Mouse (Mus musculus) midbrain, embryonic 14.5 days (tissue): ENCODE results near the gene Ltbp4. TPM values are rescaled to one million over a fixed set of nuclear protein-coding genes. Genes with fewer than 3 reads are reported as not detected.
A peak's percentile ranks its signal among the peaks of the same experiment; 100 is the strongest.

Experiments
- ATAC-seq: fragments of 200-750 bp; cut with Nextera tagmentation; 2 replicates; pipeline ENCODE4 v1.8.0; 2017; ENCODE audit warnings: moderate number of reproducible peaks, moderate library complexity; ENCODE audit not compliant: low FRiP score, low TSS enrichment
- DNase-seq: peaks from one replicate; pipeline ENCODE4 v3.0.0-alpha.2; 2015
- H3K27ac ChIP-seq: fragments of 300-500 bp; sonication (generic); replicated peaks from 2 replicates; pipeline ENCODE4 v1.5.1; 2014; ENCODE audit warnings: mild to moderate bottlenecking, low read depth, low read length, moderate library complexity
- H3K27me3 ChIP-seq: fragments of 300-500 bp; sonication (generic); 2 replicates; pipeline ENCODE4 v1.6.1; 2014; ENCODE audit warnings: low read length, control low read depth, mixed read lengths; ENCODE audit not compliant: control insufficient read depth, insufficient read depth
- H3K36me3 ChIP-seq: fragments of 300-500 bp; sonication (generic); 2 replicates; pipeline ENCODE4 v1.6.1; 2014; ENCODE audit warnings: low read length, control low read depth; ENCODE audit not compliant: control insufficient read depth, insufficient read depth
- H3K4me1 ChIP-seq: fragments of 300-500 bp; sonication (generic); 2 replicates; pipeline ENCODE4 v1.6.1; 2014; ENCODE audit warnings: mild to moderate bottlenecking, antibody characterized with exemption, low read length, control low read depth; ENCODE audit not compliant: control insufficient read depth, insufficient read depth
- H3K4me2 ChIP-seq: fragments of 300-500 bp; sonication (generic); 2 replicates; pipeline ENCODE4 v1.6.1; 2014; ENCODE audit warnings: mild to moderate bottlenecking, low read length, moderate library complexity
- H3K4me3 ChIP-seq: fragments of 300-500 bp; sonication (generic); replicated peaks from 2 replicates; pipeline ENCODE4 v1.5.1; 2014; ENCODE audit warnings: low read depth, low read length
- H3K9ac ChIP-seq: fragments of 300-500 bp; sonication (generic); replicated peaks from 2 replicates; pipeline ENCODE4 v1.6.1; 2014; ENCODE audit warnings: mild to moderate bottlenecking, low read length, moderate library complexity
- H3K9me3 ChIP-seq: fragments of 300-500 bp; sonication (generic); 2 replicates; pipeline ENCODE4 v1.6.1; 2016; ENCODE audit warnings: low read length, control low read depth, mixed read lengths; ENCODE audit not compliant: control insufficient read depth
- WGBS: fragments of 180-500 bp; shearing (Covaris S2); extraction: QIAGEN DNeasy Blood & Tissue Kit; methylation state at CpG from one replicate; pipeline ENCODE4 v1.1.7; 2014; 5-methylcytosine and 5-hydroxymethylcytosine counted together
- polyA plus RNA-seq: library from polyadenylated mRNA; unstranded; fragments of >200 nt; fragmentation: Nextera tagmentation; extraction: Ambion mirVana; gene quantifications from 2 replicates; pipeline ENCODE4 v1.2.1, GENCODE M21; 2014

Gene Ltbp4
- polyA plus RNA-seq, 1 experiment from 2014 or later: 7.4 TPM

- peaks cover 16% of the 10 kb centered on the region; the same call in 1 of the 2 replicates for H3K4me1 ChIP-seq
- H3K4me2 ChIP-seq: no peak overlapping the region
- no peak overlapping the region for H3K4me3 ChIP-seq
- H3K27ac ChIP-seq: no peak overlapping the region
- DNase-seq (no peak), ATAC-seq (no peak)
- peaks cover 76% of the 10 kb centered on the region for H3K27me3 ChIP-seq
- no peak overlapping the region for H3K9ac ChIP-seq
- 94% methylated on average over 8 of the region's 8 CpGs for WGBS
- H3K36me3 ChIP-seq: no peaks in the 10 kb centered on the region
- no peaks in the 10 kb centered on the region for H3K9me3 ChIP-seq
These were observed 10.0 kb downstream of the Ltbp4 start for GRCm38 (mm10) chr7:27327500-27327899.

GRCm38 (mm10) chr7:27326101-27326880, 11.2 kb downstream of the Ltbp4 start:
- Histone ChIP-seq H3K9ac (no peak overlapping the region), H3K4me1 (peaks cover 14% of the 10 kb centered on the region; the same call in 1 of the 2 replicates), H3K4me3 (0 out of 2 replicates have a peak overlapping the region, but pooled peaks have one; percentile 15), H3K36me3 (no peaks in the 10 kb centered on the region), H3K27me3 (peaks cover 64% of the 10 kb centered on the region), H3K4me2 (peak overlapping the region; percentile 44), H3K27ac (no peak overlapping the region), H3K9me3 (no peaks in the 10 kb centered on the region)
- ATAC-seq: no peak
- WGBS: 36% methylated on average over 34 of the region's 34 CpGs
- no peak for DNase-seq

- no peaks in the 10 kb centered on the region for H3K36me3 ChIP-seq
- no peak overlapping the region; the same call in 1 of the 2 replicates for H3K9ac ChIP-seq
- ATAC-seq (no peak; the same call in 1 of the 2 replicates), DNase-seq (peak; percentile 56)
- no peaks in the 10 kb centered on the region for H3K9me3 ChIP-seq
- H3K4me3 ChIP-seq: peak overlapping the region; percentile 15; the same call in 1 of the 2 replicates
- H3K4me1 ChIP-seq: peaks cover 9% of the 10 kb centered on the region; the same call in 1 of the 2 replicates
- H3K27ac ChIP-seq: no peak overlapping the region
- WGBS: 1% methylated on average over 24 of the region's 24 CpGs
- peaks cover 58% of the 10 kb centered on the region for H3K27me3 ChIP-seq
- H3K4me2 ChIP-seq: peak overlapping the region; percentile 44
These were observed 11.8 kb downstream of the Ltbp4 start for GRCm38 (mm10) chr7:27325697-27326096.

GRCm38 (mm10) chr7:27324928-27325327, 12.6 kb downstream of the Ltbp4 start:
- peaks cover 50% of the 10 kb centered on the region for H3K27me3 ChIP-seq
- 39% methylated on average over 19 of the region's 20 CpGs for WGBS
- no peak overlapping the region for H3K27ac ChIP-seq

GRCm38 (mm10) chr7:27324161-27324560, 13.3 kb downstream of the Ltbp4 start:
- no peak for DNase-seq
- H3K36me3 ChIP-seq: no peaks in the 10 kb centered on the region
- peaks cover 42% of the 10 kb centered on the region for H3K27me3 ChIP-seq

More at GRCm38 (mm10) chr7:27324928-27325327, 12.6 kb downstream of the Ltbp4 start:
- H3K9ac ChIP-seq: no peak overlapping the region
- no peak overlapping the region for H3K4me2 ChIP-seq
- H3K36me3 ChIP-seq: no peaks in the 10 kb centered on the region
- no peak for ATAC-seq
- H3K4me1 ChIP-seq: 0 out of 2 replicates have a peak, but pooled peaks cover 9% of the 10 kb centered on the region
- no peaks in the 10 kb centered on the region for H3K9me3 ChIP-seq
- H3K4me3 ChIP-seq: no peak overlapping the region
- no peak for DNase-seq

DNA sequence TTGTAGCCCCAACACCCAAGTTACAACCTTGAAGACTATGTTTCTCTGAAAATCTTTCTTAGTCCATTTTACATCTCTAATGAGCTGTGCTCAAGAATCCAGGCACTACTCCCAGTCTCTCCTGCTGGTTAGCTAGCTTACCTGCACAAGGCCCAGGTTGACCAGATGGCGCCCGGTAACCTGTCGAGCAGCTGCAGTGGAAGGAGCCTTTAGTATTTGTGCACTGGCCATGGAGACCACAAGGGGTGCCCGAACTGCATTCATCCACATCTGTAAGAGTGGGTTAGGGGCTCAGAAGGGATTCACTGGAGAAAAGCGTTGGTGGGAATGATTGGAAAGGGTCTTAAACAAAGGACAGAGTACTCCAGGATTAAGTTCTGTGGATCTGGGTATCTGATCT, 14.5 kb downstream of the Ltbp4 start:
- H3K9ac ChIP-seq: no peak overlapping the region
- ATAC-seq: no peak
- no peak overlapping the region for H3K4me3 ChIP-seq
- no peak for DNase-seq
- no peaks in the 10 kb centered on the region for H3K9me3 ChIP-seq
- 87% methylated on average over 5 of the region's 5 CpGs for WGBS
- H3K27me3 ChIP-seq: peaks cover 31% of the 10 kb centered on the region
- no peak overlapping the region for H3K4me2 ChIP-seq
- 0 out of 2 replicates have a peak, but pooled peaks cover 5% of the 10 kb centered on the region for H3K4me1 ChIP-seq
- H3K27ac ChIP-seq: no peak overlapping the region
- no peaks in the 10 kb centered on the region for H3K36me3 ChIP-seq

More at GRCm38 (mm10) chr7:27324161-27324560, 13.3 kb downstream of the Ltbp4 start:
- Histone ChIP-seq H3K9ac (no peak overlapping the region), H3K4me1 (0 out of 2 replicates have a peak, but pooled peaks cover 5% of the 10 kb centered on the region), H3K27ac (no peak overlapping the region), H3K4me2 (no peak overlapping the region), H3K9me3 (no peaks in the 10 kb centered on the region), H3K4me3 (no peak overlapping the region)
- 97% methylated on average over 11 of the region's 11 CpGs for WGBS
- ATAC-seq: no peak

GRCm38 (mm10) chr7:27322291-27322690, 15.2 kb downstream of the Ltbp4 start:
- DNase-seq: no peak
- peaks cover 24% of the 10 kb centered on the region for H3K27me3 ChIP-seq
- H3K4me3 ChIP-seq: no peak overlapping the region
- no peak overlapping the region for H3K27ac ChIP-seq
- ATAC-seq: no peak
- no peak overlapping the region for H3K9ac ChIP-seq
- no peaks in the 10 kb centered on the region for H3K9me3 ChIP-seq
- H3K4me1 ChIP-seq: 0 out of 2 replicates have a peak, but pooled peaks cover 5% of the 10 kb centered on the region
- WGBS: 23% methylated on average over 13 of the region's 13 CpGs
- no peak overlapping the region for H3K4me2 ChIP-seq
- H3K36me3 ChIP-seq: no peaks in the 10 kb centered on the region

DNA sequence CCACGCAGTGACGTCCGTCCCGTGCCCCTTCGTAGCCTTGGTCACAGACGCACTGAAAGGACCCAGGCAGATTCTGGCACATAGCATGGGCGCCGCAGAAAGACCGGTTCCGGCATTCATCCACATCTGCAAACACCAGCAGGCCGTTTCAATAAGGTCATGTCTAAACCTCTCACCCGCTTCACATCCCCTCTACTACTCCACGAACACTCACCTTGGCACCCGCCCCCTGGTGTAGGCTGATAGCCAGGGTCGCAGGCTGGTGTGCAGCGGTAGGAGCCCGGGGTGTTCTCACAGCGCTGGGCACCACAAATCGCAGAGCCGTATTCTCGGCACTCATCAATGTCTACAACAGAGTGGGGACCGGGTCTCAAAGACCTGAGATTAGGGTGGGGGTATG, 18.1 kb downstream of the Ltbp4 start:
- H3K9me3 ChIP-seq: no peaks in the 10 kb centered on the region
- ATAC-seq (no peak), DNase-seq (no peak)
- WGBS: 92% methylated on average over 22 of the region's 22 CpGs
- no peak overlapping the region for H3K9ac ChIP-seq
- H3K27me3 ChIP-seq: no peaks in the 10 kb centered on the region; the same call in 1 of the 2 replicates
- no peak overlapping the region for H3K4me3 ChIP-seq
- no peaks in the 10 kb centered on the region for H3K36me3 ChIP-seq
- H3K4me1 ChIP-seq: no peaks in the 10 kb centered on the region
- H3K4me2 ChIP-seq: no peak overlapping the region
- H3K27ac ChIP-seq: no peak overlapping the region
